Mouse (Mus musculus): ENCODE measurements at regions not wholly inside any gene's neighbourhood (a gene's known extent, or its start where the extent isn't known, plus 50 kb on each side); places are given as distances from the start of the nearest gene placed in this dataset.

- DNase-seq (ENCODE audit: extremely low spot score), result no peak
Observed at GRCm38 (mm10) chr5:4595010-4595409, 162.8 kb downstream of the Fzd1 start.

GRCm38 (mm10) chr5:4594562-4594961, 163.3 kb downstream of the Fzd1 start:
- no peak for DNase-seq (ENCODE audit: extremely low spot score)

- DNase-seq (ENCODE audit: extremely low spot score), result no peak
Observed at GRCm38 (mm10) chr5:4593638-4594381, 164.0 kb downstream of the Fzd1 start.

DNA sequence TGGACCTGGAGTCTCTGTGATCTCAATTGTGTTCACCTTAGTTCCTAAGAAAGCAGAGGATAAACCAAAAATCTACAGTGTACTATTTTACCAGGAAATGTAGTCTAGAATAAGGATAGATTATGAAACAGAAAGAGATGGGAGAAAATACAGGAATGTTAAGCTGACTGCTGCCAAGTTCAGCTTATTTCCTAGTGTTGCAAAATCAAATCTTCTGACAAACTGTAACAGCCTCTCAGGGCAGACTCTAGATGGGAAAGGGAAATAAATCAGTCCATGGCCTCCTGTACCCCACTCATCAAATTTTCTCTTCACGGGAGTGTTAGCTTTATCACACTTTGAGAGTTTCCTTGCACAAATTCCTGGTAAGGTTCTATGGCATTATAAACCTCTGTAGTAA, 166.1 kb downstream of the Fzd1 start:
- DNase-seq (ENCODE audit: extremely low spot score), result no peak

- DNase-seq (ENCODE audit: extremely low spot score), result no peak
Observed at GRCm38 (mm10) chr5:4582702-4583475, 174.9 kb downstream of the Fzd1 start.

DNA sequence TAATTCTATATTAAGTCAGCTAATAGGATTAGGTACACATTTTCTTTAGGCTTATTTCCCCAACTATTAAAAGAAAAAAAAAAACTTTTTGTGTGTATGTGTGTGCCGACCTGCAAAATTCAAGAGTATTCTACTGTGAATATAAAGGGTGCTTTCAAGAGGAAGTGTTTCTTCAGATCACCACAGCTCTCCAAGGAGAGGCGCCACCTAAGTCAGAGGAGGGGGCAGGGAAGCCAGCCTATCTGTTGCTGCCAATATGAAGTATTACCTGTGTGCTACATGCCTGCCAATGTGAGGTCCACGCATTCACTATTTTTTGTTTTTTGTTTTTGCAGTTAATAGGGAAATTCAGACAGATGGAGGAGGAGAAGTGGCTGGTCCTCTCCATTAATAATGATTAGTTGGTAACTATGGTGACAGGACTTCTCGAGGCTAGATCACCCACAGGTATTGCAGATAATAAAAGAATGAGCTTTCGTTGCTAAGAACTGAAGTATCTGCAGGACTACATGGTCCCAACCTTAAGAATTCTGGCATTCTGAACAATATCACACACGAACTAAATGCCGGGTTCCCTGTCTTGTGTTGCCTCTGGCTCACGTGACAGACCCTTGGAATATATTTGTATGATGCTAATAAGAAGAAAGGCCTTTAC, 177.5 kb downstream of the Fzd1 start:
- DNase-seq (ENCODE audit: extremely low spot score), result no peak

- DNase-seq (ENCODE audit: extremely low spot score), result no peak
Observed at GRCm38 (mm10) chr5:4578856-4579255, 179.0 kb downstream of the Fzd1 start.

- DNase-seq (ENCODE audit: extremely low spot score), result no peak
Observed at GRCm38 (mm10) chr5:4577179-4577578, 180.7 kb downstream of the Fzd1 start.

GRCm38 (mm10) chr5:4563862-4564261, 194.0 kb downstream of the Fzd1 start:
- no peak for DNase-seq (ENCODE audit: extremely low spot score)

GRCm38 (mm10) chr5:4561661-4562060, 196.2 kb downstream of the Fzd1 start:
- DNase-seq (ENCODE audit: extremely low spot score), result peak; percentile 30

- DNase-seq (ENCODE audit: extremely low spot score), result no peak
Observed at GRCm38 (mm10) chr5:4561139-4561470, 196.7 kb downstream of the Fzd1 start.

GRCm38 (mm10) chr5:4560370-4561138, 197.3 kb downstream of the Fzd1 start:
- no peak for DNase-seq (ENCODE audit: extremely low spot score)

- DNase-seq (ENCODE audit: extremely low spot score), result no peak
Observed at GRCm38 (mm10) chr5:4554972-4555371, 202.9 kb downstream of the Fzd1 start.

DNA sequence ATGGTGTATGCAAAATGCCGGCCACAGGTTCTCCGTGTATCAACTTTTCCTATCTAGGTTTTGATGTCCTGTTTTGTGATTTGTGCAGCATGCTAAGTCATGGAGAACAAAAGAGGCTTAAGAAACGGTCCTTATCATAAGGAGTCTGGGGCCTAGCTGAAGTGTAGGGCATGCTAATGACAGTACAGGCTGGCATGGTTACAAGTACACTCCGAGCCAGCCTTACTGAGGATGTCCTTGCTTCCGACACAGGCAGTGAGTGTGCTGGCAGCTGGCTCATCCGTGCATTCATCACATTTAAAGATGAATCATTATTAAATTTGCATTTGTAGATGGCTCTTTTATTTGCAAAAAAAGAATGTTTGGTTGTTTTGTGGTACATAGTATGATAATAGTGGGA, 219.3 kb downstream of the Fzd1 start:
- DNase-seq (ENCODE audit: extremely low spot score), result no peak

GRCm38 (mm10) chr5:4536790-4537189, 221.0 kb downstream of the Fzd1 start:
- no peak for DNase-seq (ENCODE audit: extremely low spot score)

DNA sequence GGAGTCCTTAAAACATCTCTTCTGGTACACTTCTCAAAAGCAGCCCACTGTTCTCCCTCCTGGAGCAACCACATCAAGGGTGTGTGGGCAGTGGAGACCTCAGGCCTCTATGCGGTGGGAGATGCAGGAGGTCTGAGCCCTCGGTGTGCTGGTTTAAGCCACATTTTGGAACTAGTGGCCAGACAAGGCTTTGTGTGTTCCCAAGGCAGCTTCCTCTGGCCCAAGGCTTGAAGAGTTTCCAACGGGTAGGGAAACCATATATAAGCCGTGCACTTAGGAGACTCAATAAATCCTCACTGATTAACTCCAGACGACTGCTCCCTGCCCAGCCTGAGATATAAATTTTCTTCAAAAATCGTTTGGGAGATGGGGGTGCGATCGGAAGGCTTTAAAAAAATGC, 221.9 kb downstream of the Fzd1 start:
- no peak for DNase-seq (ENCODE audit: extremely low spot score)

- DNase-seq (ENCODE audit: extremely low spot score), result no peak
Observed at GRCm38 (mm10) chr5:4534512-4534911, 223.3 kb downstream of the Fzd1 start.

DNA sequence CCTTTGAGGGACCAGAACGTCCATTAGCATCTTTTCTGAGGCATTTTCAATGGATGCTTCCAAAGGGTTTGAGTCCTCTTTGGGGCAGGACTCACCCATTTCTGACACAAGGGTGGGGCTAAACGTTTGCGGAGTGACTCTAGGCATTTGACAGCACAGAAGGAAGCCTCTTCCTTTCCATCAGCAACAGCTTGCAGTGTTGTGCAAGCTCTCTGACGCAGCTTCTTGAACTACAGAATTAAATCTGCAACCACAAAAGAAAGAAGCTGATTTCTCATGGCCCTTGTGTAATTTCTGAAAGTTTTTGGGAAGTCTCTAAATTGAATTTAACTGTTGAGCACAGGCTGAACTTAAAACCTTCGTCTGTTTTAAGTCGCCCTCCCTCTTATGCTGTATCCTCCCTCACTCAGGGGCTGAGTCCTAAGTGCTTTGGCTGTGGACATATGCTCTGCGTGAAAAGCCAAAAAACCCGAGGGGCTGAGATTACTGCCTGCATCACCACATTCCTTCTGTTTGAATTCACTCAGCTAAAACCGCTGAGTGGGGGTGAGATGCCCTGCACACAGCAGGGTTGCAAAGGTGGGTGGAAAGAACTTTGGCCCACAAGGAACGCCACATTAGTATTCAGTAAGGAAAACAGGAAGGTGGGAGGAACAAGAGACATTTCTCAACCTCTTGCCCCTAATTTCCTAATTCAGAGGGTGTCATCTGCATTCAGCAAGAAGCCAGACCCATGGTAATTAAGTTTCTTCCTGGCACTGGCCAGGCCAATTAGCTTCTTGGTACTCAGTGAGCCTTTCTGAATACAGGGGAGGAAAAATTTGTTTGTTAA, 227.4 kb downstream of the Fzd1 start:
- DNase-seq (ENCODE audit: extremely low spot score), result no peak

- no peak for DNase-seq (ENCODE audit: extremely low spot score)
Observed at GRCm38 (mm10) chr5:4526042-4526815, 231.6 kb downstream of the Fzd1 start.

- DNase-seq (ENCODE audit: extremely low spot score), result no peak
Observed at GRCm38 (mm10) chr5:4500599-4500998, 257.2 kb downstream of the Fzd1 start.

Measured in embryo, embryonic 9.5 days (tissue).